Mouse (Mus musculus) adrenal gland, postnatal 0 days (tissue): ENCODE results near the gene Edf1. TPM values are rescaled to one million over a fixed set of nuclear protein-coding genes. Genes with fewer than 3 reads are reported as not detected.

ENCODE experiments used
- polyA plus RNA-seq: library from polyadenylated mRNA; unstranded; fragments of >200 nt; fragmentation: Nextera tagmentation; extraction: Ambion mirVana; gene quantifications from 2 replicates; pipeline ENCODE4 v1.2.1, GENCODE M21; 2015

Gene Edf1
- polyA plus RNA-seq, result 273 and 345 TPM in 2 replicates

DNA sequence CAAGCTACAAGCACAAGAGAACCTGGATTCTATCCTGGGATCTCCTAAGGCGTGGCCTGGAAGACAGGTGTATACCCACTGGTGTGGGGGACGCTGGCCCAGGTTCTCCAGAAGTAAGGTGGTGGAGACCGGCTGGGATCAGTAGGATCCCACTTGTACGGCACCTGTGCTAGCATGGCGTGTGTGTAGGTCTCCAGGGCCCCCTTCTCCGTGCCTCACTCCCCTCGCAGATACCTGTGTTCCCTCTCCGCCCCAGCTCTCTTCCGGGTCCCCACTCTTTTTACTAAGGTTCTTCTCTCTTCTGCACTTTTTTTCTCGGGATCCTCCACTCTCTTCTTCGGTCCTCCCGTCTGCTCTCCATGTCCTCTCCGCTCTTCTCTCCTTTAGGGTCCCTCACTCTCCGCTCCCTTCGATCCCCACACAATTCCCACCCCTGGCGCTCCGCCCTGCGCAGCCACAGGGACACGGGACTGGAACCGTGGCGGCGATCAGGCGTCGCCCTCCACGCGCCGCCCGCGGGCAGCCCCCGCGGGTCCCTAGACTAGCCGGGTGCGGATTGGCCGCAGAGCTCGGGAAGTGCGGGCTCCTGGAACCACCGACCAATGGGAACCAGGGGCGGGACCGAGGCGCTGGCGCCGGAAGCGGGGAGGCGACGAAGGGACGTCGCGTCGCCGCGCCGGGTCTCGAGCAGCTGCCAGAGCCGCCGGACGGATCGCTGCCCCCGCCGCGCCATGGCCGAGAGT lies at the start of gene Edf1:
Gene Edf1, plus strand, starts transcription at position 627 of the 743 bp plus-strand sequence.

GRCm38 (mm10) chr2:25546811-25547491 lies 10.7 kb upstream of the Edf1 start, which contains the start of gene Traf2:
Gene Traf2, minus strand, starts transcription at chr2:25546940.

GRCm38 (mm10) chr2:25574579-25575431 lies 17.2 kb downstream of the Edf1 start, which contains the start of the genes Mamdc4 and Phpt1:
Gene Mamdc4, minus strand, starts transcription at chr2:25574845.
Gene Phpt1, minus strand, starts transcription at chr2:25575224.

GRCm38 (mm10) chr2:25581294-25581864 lies 23.7 kb downstream of the Edf1 start, which contains the start of gene Ajm1:
Gene Ajm1, minus strand, starts transcription at chr2:25581757.

GRCm38 (mm10) chr2:25607761-25608622 lies 50.3 kb downstream of the Edf1 start, which contains the start of gene Rabl6:
Gene Rabl6, minus strand, starts transcription at chr2:25608521.

Other genes with a start within 250 kb of the Edf1 start
- 4.9 and 7.5 TPM in 2 replicates for gene Grin1, start 238.7 kb upstream of the Edf1 start, polyA plus RNA-seq
- gene Man1b1, start 225.5 kb upstream of the Edf1 start, polyA plus RNA-seq, result 47.2 and 52.7 TPM in 2 replicates
- gene Dpp7, start 201.5 kb upstream of the Edf1 start, polyA plus RNA-seq, result 30.8 and 45.6 TPM in 2 replicates
- gene Uap1l1, start 192.2 kb upstream of the Edf1 start, polyA plus RNA-seq, result 40.5 and 44.9 TPM in 2 replicates
- gene Sapcd2, start 185.5 kb upstream of the Edf1 start, polyA plus RNA-seq, result 8.1 and 10.7 TPM in 2 replicates
- gene Entpd2, start 162.0 kb upstream of the Edf1 start, polyA plus RNA-seq, result 13.6 and 20.3 TPM in 2 replicates
- 93.9 and 115 TPM in 2 replicates for gene Npdc1, start 158.5 kb upstream of the Edf1 start, polyA plus RNA-seq
- 0.14 and 0.22 TPM in 2 replicates for gene Fut7, start 134.6 kb upstream of the Edf1 start, polyA plus RNA-seq
- 4.9 and 6.6 TPM in 2 replicates for gene Abca2, start 129.1 kb upstream of the Edf1 start, polyA plus RNA-seq
- 6.1 and 6.2 TPM in 2 replicates for gene Clic3, start 101.0 kb upstream of the Edf1 start, polyA plus RNA-seq
- gene Paxx, start 96.8 kb upstream of the Edf1 start, polyA plus RNA-seq, result 53.8 and 58.8 TPM in 2 replicates
- gene Ptgds, start 87.8 kb upstream of the Edf1 start, polyA plus RNA-seq, result 8.3 and 9.6 TPM in 2 replicates
- gene Lcn12, start 63.9 kb upstream of the Edf1 start, polyA plus RNA-seq, result not detected in 2 replicates
- 52.9 and 75.8 TPM in 2 replicates for gene Fbxw5, start 57.1 kb upstream of the Edf1 start, polyA plus RNA-seq
- 6.4 and 7.1 TPM in 2 replicates for gene C8g, start 56.1 kb upstream of the Edf1 start, polyA plus RNA-seq
- gene Traf2, start 10.9 kb upstream of the Edf1 start, polyA plus RNA-seq, result 15.4 and 20.6 TPM in 2 replicates
- gene Mamdc4, start 17.0 kb downstream of the Edf1 start, polyA plus RNA-seq, result 1.3 and 2.6 TPM in 2 replicates
- 140 and 158 TPM in 2 replicates for gene Phpt1, start 17.4 kb downstream of the Edf1 start, polyA plus RNA-seq
- gene Ajm1, start 23.9 kb downstream of the Edf1 start, polyA plus RNA-seq, result 1.3 and 2.1 TPM in 2 replicates
- gene Rabl6, start 50.7 kb downstream of the Edf1 start, polyA plus RNA-seq, result 42.6 and 68.2 TPM in 2 replicates
- gene Ccdc183, start 59.8 kb downstream of the Edf1 start, polyA plus RNA-seq, result 0.50 and 0.87 TPM in 2 replicates
- gene Tmem141, start 64.2 kb downstream of the Edf1 start, polyA plus RNA-seq, result 124 and 149 TPM in 2 replicates
- 55.5 and 82.4 TPM in 2 replicates for gene Fcna, start 70.2 kb downstream of the Edf1 start, polyA plus RNA-seq
- not detected in 2 replicates for gene Lcn8, start 95.3 kb downstream of the Edf1 start, polyA plus RNA-seq
- gene Lcn5, start 100.1 kb downstream of the Edf1 start, polyA plus RNA-seq, result 0.21 and 0.44 TPM in 2 replicates
- 0.48 TPM in 1 of 2 replicates, not detected in the other for gene Lcn6, start 118.9 kb downstream of the Edf1 start, polyA plus RNA-seq
- not detected in 2 replicates for gene Lcn10, start 124.9 kb downstream of the Edf1 start, polyA plus RNA-seq
- gene Obp2a, start 142.2 kb downstream of the Edf1 start, polyA plus RNA-seq, result 3.7 and 14.1 TPM in 2 replicates
- 110 and 186 TPM in 2 replicates for gene Bmyc, start 148.9 kb downstream of the Edf1 start, polyA plus RNA-seq
- gene Obp2b, start 179.2 kb downstream of the Edf1 start, polyA plus RNA-seq, result not detected in 2 replicates
- not detected in 2 replicates for gene Lcn3, start 207.7 kb downstream of the Edf1 start, polyA plus RNA-seq
- gene Lcn11, start 219.2 kb downstream of the Edf1 start, polyA plus RNA-seq, result not detected in 2 replicates
- not detected in 2 replicates for gene Gm13539, start 224.4 kb downstream of the Edf1 start, polyA plus RNA-seq